Mouse (Mus musculus) liver, embryonic 12.5 days (tissue): ENCODE measurements around the gene Sertad1. TPM values are rescaled to one million over a fixed set of nuclear protein-coding genes. Genes with fewer than 3 reads are reported as not detected.

Experiments
- ATAC-seq: fragments of 200-750 bp; cut with Nextera tagmentation; 2 replicates; pipeline ENCODE4 v1.8.0; 2017; ENCODE audit warnings: moderate number of reproducible peaks, mild to moderate bottlenecking, moderate library complexity
- H3K27ac ChIP-seq: fragments of 300-500 bp; sonication (generic); 2 replicates; pipeline ENCODE4 v1.5.1; 2016; ENCODE audit warnings: mild to moderate bottlenecking
- H3K27me3 ChIP-seq: fragments of 300-500 bp; sonication (generic); replicated peaks from 2 replicates; pipeline ENCODE4 v1.6.1; 2016; ENCODE audit warnings: mild to moderate bottlenecking, moderate library complexity
- H3K36me3 ChIP-seq: fragments of 300-500 bp; sonication (generic); 2 replicates; pipeline ENCODE4 v1.6.1; 2016; ENCODE audit warnings: mild to moderate bottlenecking, moderate library complexity
- H3K4me1 ChIP-seq: fragments of 300-500 bp; sonication (generic); 2 replicates; pipeline ENCODE4 v1.6.1; 2016
- H3K4me2 ChIP-seq: fragments of 300-500 bp; sonication (generic); 2 replicates; pipeline ENCODE4 v1.6.1; 2016; ENCODE audit warnings: mild to moderate bottlenecking, moderate library complexity
- H3K4me3 ChIP-seq: fragments of 300-500 bp; sonication (generic); 2 replicates; pipeline ENCODE4 v1.5.1; 2016; ENCODE audit warnings: mild to moderate bottlenecking, moderate library complexity
- H3K9ac ChIP-seq: fragments of 300-500 bp; sonication (generic); 2 replicates; pipeline ENCODE4 v1.6.1; 2016; ENCODE audit warnings: mild to moderate bottlenecking, moderate library complexity
- H3K9me3 ChIP-seq: fragments of 300-500 bp; sonication (generic); replicated peaks from 2 replicates; pipeline ENCODE4 v1.6.1; 2016; ENCODE audit warnings: mild to moderate bottlenecking, moderate library complexity
- WGBS: fragments of 180-500 bp; shearing (Covaris S2); methylation state at CpG from one replicate; pipeline ENCODE4 v1.1.7; 2016; ENCODE audit not compliant: insufficient replicate concordance; 5-methylcytosine and 5-hydroxymethylcytosine counted together
- polyA plus RNA-seq: library from polyadenylated mRNA; unstranded; fragments of >200 nt; fragmentation: Nextera tagmentation; extraction: Ambion mirVana; gene quantifications from 2 replicates; pipeline ENCODE4 v1.2.1, GENCODE M21; 2016

The Sertad1 gene
- polyA plus RNA-seq, 1 experiment from 2014 or later = 20.9 TPM

GRCm38 (mm10) chr7:27475596-27475995, 11.1 kb upstream of the Sertad1 start:
- ATAC-seq = no peak
- H3K4me1 ChIP-seq = peaks cover 71% of the 10 kb centered on the region
- 82% methylated on average over 2 of the region's 2 CpGs for WGBS
- peak overlapping the region; percentile 75 for H3K9ac ChIP-seq
- no peaks in the 10 kb centered on the region for H3K27me3 ChIP-seq
- peak overlapping the region; percentile 86 for H3K4me3 ChIP-seq
- peaks cover 30% of the 10 kb centered on the region for H3K36me3 ChIP-seq
- H3K4me2 ChIP-seq = peak overlapping the region; percentile 76
- peak overlapping the region; percentile 95 for H3K27ac ChIP-seq
- H3K9me3 ChIP-seq = no peaks in the 10 kb centered on the region

GRCm38 (mm10) chr7:27476098-27476635, 10.5 kb upstream of the Sertad1 start:
- ATAC-seq = no peak
- no peaks in the 10 kb centered on the region for H3K9me3 ChIP-seq
- peak overlapping the region; percentile 95 for H3K27ac ChIP-seq
- H3K4me2 ChIP-seq = peak overlapping the region; percentile 76
- no peak overlapping the region; the same call in 1 of the 2 replicates for H3K9ac ChIP-seq
- H3K4me1 ChIP-seq = peaks cover 73% of the 10 kb centered on the region
- H3K36me3 ChIP-seq = peaks cover 30% of the 10 kb centered on the region
- no peaks in the 10 kb centered on the region for H3K27me3 ChIP-seq
- WGBS = 82% methylated on average over 14 of the region's 14 CpGs
- peak overlapping the region; percentile 86; the same call in 1 of the 2 replicates for H3K4me3 ChIP-seq

GRCm38 (mm10) chr7:27478561-27478960, 8.1 kb upstream of the Sertad1 start:
- Histone ChIP-seq H3K4me1 (peaks cover 79% of the 10 kb centered on the region), H3K27me3 (no peaks in the 10 kb centered on the region)

GRCm38 (mm10) chr7:27479750-27480149, 7.0 kb upstream of the Sertad1 start:
- Histone ChIP-seq H3K4me2 (peak overlapping the region; percentile 82), H3K27me3 (no peaks in the 10 kb centered on the region), H3K9ac (peak overlapping the region; percentile 43; the same call in 1 of the 2 replicates), H3K36me3 (peaks cover 30% of the 10 kb centered on the region), H3K27ac (peak overlapping the region; percentile 92), H3K4me1 (peaks cover 91% of the 10 kb centered on the region), H3K4me3 (no peak overlapping the region), H3K9me3 (no peaks in the 10 kb centered on the region)
- WGBS = 86% methylated on average over 1 of the region's 1 CpGs
- ATAC-seq = no peak

More at GRCm38 (mm10) chr7:27478561-27478960, 8.1 kb upstream of the Sertad1 start:
- Histone ChIP-seq H3K4me3 (no peak overlapping the region), H3K36me3 (peaks cover 30% of the 10 kb centered on the region), H3K4me2 (peak overlapping the region; percentile 17), H3K9me3 (no peaks in the 10 kb centered on the region), H3K27ac (peak overlapping the region; percentile 55), H3K9ac (0 out of 2 replicates have a peak overlapping the region, but pooled peaks have one; percentile 18)
- no peak for ATAC-seq
- WGBS = 54% methylated on average over 7 of the region's 7 CpGs

GRCm38 (mm10) chr7:27480506-27480905, 6.2 kb upstream of the Sertad1 start:
- Histone ChIP-seq H3K27ac (peak overlapping the region; percentile 92), H3K4me3 (peak overlapping the region; percentile 51), H3K27me3 (no peaks in the 10 kb centered on the region), H3K4me1 (peaks cover 92% of the 10 kb centered on the region), H3K9me3 (no peaks in the 10 kb centered on the region), H3K9ac (peak overlapping the region; percentile 76), H3K4me2 (peak overlapping the region; percentile 82), H3K36me3 (peaks cover 30% of the 10 kb centered on the region)
- 65% methylated on average over 3 of the region's 3 CpGs for WGBS
- no peak for ATAC-seq

GRCm38 (mm10) chr7:27480927-27481626, 5.6 kb upstream of the Sertad1 start:
- H3K9ac ChIP-seq = peak overlapping the region; percentile 76
- ATAC-seq = no peak
- H3K27me3 ChIP-seq = no peaks in the 10 kb centered on the region
- H3K9me3 ChIP-seq = no peaks in the 10 kb centered on the region
- WGBS = 17% methylated on average over 11 of the region's 11 CpGs
- H3K4me2 ChIP-seq = peak overlapping the region; percentile 82
- H3K4me3 ChIP-seq = peak overlapping the region; percentile 51
- peaks cover 90% of the 10 kb centered on the region for H3K4me1 ChIP-seq
- peak overlapping the region; percentile 92 for H3K27ac ChIP-seq
- peaks cover 25% of the 10 kb centered on the region for H3K36me3 ChIP-seq

- peak overlapping the region; percentile 82 for H3K4me2 ChIP-seq
- no peaks in the 10 kb centered on the region for H3K9me3 ChIP-seq
- peak overlapping the region; percentile 51 for H3K4me3 ChIP-seq
- WGBS = 0% methylated on average over 8 of the region's 12 CpGs
- peak overlapping the region; percentile 76 for H3K9ac ChIP-seq
- peak overlapping the region; percentile 92 for H3K27ac ChIP-seq
- peak; percentile 97 for ATAC-seq
- peaks cover 85% of the 10 kb centered on the region for H3K4me1 ChIP-seq
- no peaks in the 10 kb centered on the region for H3K27me3 ChIP-seq
- peaks cover 19% of the 10 kb centered on the region for H3K36me3 ChIP-seq
Observed at GRCm38 (mm10) chr7:27481627-27481969, 5.1 kb upstream of the Sertad1 start.

GRCm38 (mm10) chr7:27483860-27484259, 2.9 kb upstream of the Sertad1 start:
- WGBS = 75% methylated on average over 4 of the region's 4 CpGs
- no peak overlapping the region for H3K4me2 ChIP-seq
- peaks cover 1% of the 10 kb centered on the region for H3K36me3 ChIP-seq
- ATAC-seq = no peak
- H3K27me3 ChIP-seq = no peaks in the 10 kb centered on the region
- peaks cover 81% of the 10 kb centered on the region for H3K4me1 ChIP-seq
- no peaks in the 10 kb centered on the region for H3K9me3 ChIP-seq
- no peak overlapping the region for H3K9ac ChIP-seq
- no peak overlapping the region for H3K27ac ChIP-seq
- no peak overlapping the region for H3K4me3 ChIP-seq

- Histone ChIP-seq H3K27me3 (no peaks in the 10 kb centered on the region), H3K4me1 (peaks cover 81% of the 10 kb centered on the region), H3K9ac (peak overlapping the region; percentile 91), H3K27ac (peak overlapping the region; percentile 95), H3K36me3 (peaks cover 15% of the 10 kb centered on the region), H3K4me2 (peak overlapping the region; percentile 94), H3K4me3 (peak overlapping the region; percentile 87), H3K9me3 (no peaks in the 10 kb centered on the region)
- WGBS = 2% methylated on average over 13 of the region's 13 CpGs
- no peak for ATAC-seq
Observed at GRCm38 (mm10) chr7:27486102-27486769, 474 bp upstream of the Sertad1 start.

- H3K9ac ChIP-seq = peak overlapping the region; percentile 91
- WGBS = 1% methylated on average over 13 of the region's 13 CpGs
- no peaks in the 10 kb centered on the region for H3K27me3 ChIP-seq
- H3K4me3 ChIP-seq = peak overlapping the region; percentile 87
- no peaks in the 10 kb centered on the region for H3K9me3 ChIP-seq
- ATAC-seq = no peak
- peaks cover 81% of the 10 kb centered on the region for H3K4me1 ChIP-seq
- peaks cover 15% of the 10 kb centered on the region for H3K36me3 ChIP-seq
- H3K4me2 ChIP-seq = peak overlapping the region; percentile 94
- peak overlapping the region; percentile 95 for H3K27ac ChIP-seq
Observed at GRCm38 (mm10) chr7:27487740-27488268, 1.1 kb downstream of the Sertad1 start.

- no peak for ATAC-seq
- Histone ChIP-seq H3K36me3 (peaks cover 15% of the 10 kb centered on the region), H3K27ac (peak overlapping the region; percentile 96), H3K9me3 (no peaks in the 10 kb centered on the region), H3K4me1 (peaks cover 80% of the 10 kb centered on the region), H3K27me3 (no peaks in the 10 kb centered on the region), H3K4me3 (no peak overlapping the region), H3K9ac (peak overlapping the region; percentile 76), H3K4me2 (peak overlapping the region; percentile 94)
- 90% methylated on average over 25 of the region's 25 CpGs for WGBS
Observed at GRCm38 (mm10) chr7:27489270-27489869, 2.7 kb downstream of the Sertad1 start.
